Mouse (Mus musculus) CH12.LX (cell line): ENCODE results near the gene Sugt1. TPM values are rescaled to one million over a fixed set of nuclear protein-coding genes. Genes with fewer than 3 reads are reported as not detected.

ENCODE experiments used
- DNase-seq: peaks from one replicate; pipeline ENCODE4 v3.0.0-alpha.2; 2013; ENCODE audit errors: extremely low read depth
- H3K27ac ChIP-seq: 2 replicates; pipeline ENCODE4 v1.5.1; 2012; ENCODE audit warnings: low read depth, mild to moderate bottlenecking, control low read depth, moderate library complexity; ENCODE audit not compliant: insufficient read depth
- H3K27me3 ChIP-seq: replicated peaks from 2 replicates; pipeline ENCODE3; 2012; ENCODE audit warnings: inconsistent platforms
- H3K36me3 ChIP-seq, 2 experiments: replicated peaks in 1 of 2; 2 replicates each; pipeline versions ENCODE3 to v1.6.1; 2012; ENCODE audit warnings: inconsistent platforms in 1 of 2, low read length in 1 of 2, mild to moderate bottlenecking in 1 of 2, mixed read lengths in 1 of 2, moderate library complexity in 1 of 2; ENCODE audit not compliant: control insufficient read depth in 1 of 2, insufficient read depth in 1 of 2
- H3K4me1 ChIP-seq, 2 experiments: 2 replicates each; pipeline ENCODE4 v1.6.1; 2012; ENCODE audit warnings: inconsistent platforms in 1 of 2, moderate library complexity in 1 of 2; ENCODE audit not compliant: insufficient read depth in 2 of 2, control insufficient read depth in 1 of 2
- H3K4me2 ChIP-seq: 2 replicates; pipeline ENCODE4 v1.6.1; 2012; ENCODE audit warnings: low read depth, mild to moderate bottlenecking, control low read depth; ENCODE audit not compliant: poor library complexity, insufficient read depth, severe bottlenecking
- H3K4me3 ChIP-seq, 3 experiments: fragments of 150-350 bp in 1 of 3; sonication (generic) in 1 of 3; replicated peaks in 1 of 3; 2 replicates each; pipeline versions ENCODE3 to v1.5.1; 2011 to 2012; ENCODE audit warnings: low read depth in 2 of 3, low read length in 2 of 3, mild to moderate bottlenecking in 2 of 3, moderate library complexity in 2 of 3, control low read depth in 1 of 3, improper control_type of control experiment in 1 of 3, inconsistent platforms in 1 of 3, mixed read lengths in 1 of 3; ENCODE audit not compliant: poor library complexity in 1 of 3
- H3K79me2 ChIP-seq: replicated peaks from 2 replicates; pipeline ENCODE4 v1.6.1; 2012; ENCODE audit warnings: mild to moderate bottlenecking, moderate library complexity; ENCODE audit not compliant: control insufficient read depth, poor library complexity, insufficient read depth, severe bottlenecking; ENCODE audit errors: extremely low read depth
- H3K9ac ChIP-seq: 2 replicates; pipeline ENCODE4 v1.6.1; 2012; ENCODE audit warnings: low read depth, mild to moderate bottlenecking, control low read depth, moderate library complexity; ENCODE audit not compliant: insufficient read depth
- H3K9me3 ChIP-seq: replicated peaks from 2 replicates; pipeline ENCODE3; 2012; ENCODE audit warnings: low read length, inconsistent platforms, mixed read lengths
- CTCF ChIP-seq, 2 experiments: IDR thresholded peaks in 1 of 2; conservative IDR thresholded peaks in 1 of 2; 2 replicates each; pipeline ENCODE4 v1.5.1; 2011 to 2012; ENCODE audit warnings: low read depth in 2 of 2, low read length in 2 of 2, improper control_type of control experiment in 1 of 2, inconsistent platforms in 1 of 2, mild to moderate bottlenecking in 1 of 2, moderate library complexity in 1 of 2
- ETS1 ChIP-seq: conservative IDR thresholded peaks from 2 replicates; pipeline ENCODE4 v1.6.1; 2012; ENCODE audit warnings: low read depth, mild to moderate bottlenecking, inconsistent platforms, low read length, improper control_type of control experiment, moderate library complexity
- HCFC1 ChIP-seq: IDR thresholded peaks from 2 replicates; pipeline ENCODE4 v1.6.1; 2012; ENCODE audit warnings: low read depth, mild to moderate bottlenecking, inconsistent platforms, low read length, improper control_type of control experiment
- JUN ChIP-seq: IDR thresholded peaks from 2 replicates; pipeline ENCODE4 v1.6.1; 2011; ENCODE audit warnings: low read depth, mild to moderate bottlenecking, low read length, improper control_type of control experiment, moderate library complexity; ENCODE audit not compliant: insufficient read depth
- KAT2A ChIP-seq: IDR thresholded peaks from 2 replicates; pipeline ENCODE4 v1.6.1; 2012; ENCODE audit warnings: low read length, improper control_type of control experiment, inconsistent platforms; ENCODE audit not compliant: insufficient replicate concordance
- MAFK ChIP-seq: IDR thresholded peaks from 2 replicates; pipeline ENCODE4 v1.6.1; 2011; ENCODE audit warnings: low read length, improper control_type of control experiment; ENCODE audit not compliant: insufficient replicate concordance
- MAZ ChIP-seq: IDR thresholded peaks from 2 replicates; pipeline ENCODE4 v1.6.1; 2012; ENCODE audit warnings: low read depth, mild to moderate bottlenecking, inconsistent platforms, low read length, improper control_type of control experiment, moderate library complexity
- MEF2A ChIP-seq: IDR thresholded peaks from 2 replicates; pipeline ENCODE4 v1.6.1; 2014; ENCODE audit warnings: low read depth, mild to moderate bottlenecking, inconsistent platforms, low read length, improper control_type of control experiment, borderline replicate concordance
- POLR2A ChIP-seq: IDR thresholded peaks from 2 replicates; pipeline ENCODE4 v1.6.1; 2011; ENCODE audit warnings: low read depth, mild to moderate bottlenecking, improper control_type of control experiment, low read length
- RAD21 ChIP-seq: IDR thresholded peaks from 2 replicates; pipeline ENCODE4 v1.6.1; 2011; ENCODE audit warnings: low read depth, mild to moderate bottlenecking, low read length, improper control_type of control experiment, moderate library complexity
- RCOR1 ChIP-seq: conservative IDR thresholded peaks from 2 replicates; pipeline ENCODE4 v1.6.1; 2012; ENCODE audit warnings: low read depth, mild to moderate bottlenecking, inconsistent platforms, low read length, improper control_type of control experiment
- SMC3 ChIP-seq: IDR thresholded peaks from 2 replicates; pipeline ENCODE4 v1.6.1; 2011; ENCODE audit warnings: low read depth, low read length, improper control_type of control experiment
- TBP ChIP-seq: conservative IDR thresholded peaks from 2 replicates; pipeline ENCODE4 v1.6.1; 2011; ENCODE audit warnings: low read depth, low read length, improper control_type of control experiment
- TCF12 ChIP-seq: IDR thresholded peaks from 2 replicates; pipeline ENCODE4 v1.6.1; 2014; ENCODE audit warnings: low read depth, mild to moderate bottlenecking, inconsistent platforms, low read length, improper control_type of control experiment
- UBTF ChIP-seq: IDR thresholded peaks from 2 replicates; pipeline ENCODE4 v1.6.1; 2012; ENCODE audit warnings: low read depth, mild to moderate bottlenecking, inconsistent platforms, low read length, improper control_type of control experiment, moderate library complexity
- USF1 ChIP-seq: IDR thresholded peaks from 2 replicates; pipeline ENCODE4 v1.6.1; 2014; ENCODE audit warnings: low read depth, mild to moderate bottlenecking, inconsistent platforms, low read length, improper control_type of control experiment
- ZKSCAN1 ChIP-seq: IDR thresholded peaks from 2 replicates; pipeline ENCODE4 v1.6.1; 2012; ENCODE audit warnings: low read depth, inconsistent platforms, low read length, improper control_type of control experiment, borderline replicate concordance
- dilution Hi-C: fragments of 300-500 bp; cut with MboI; formaldehyde crosslinking; loops from 2 replicates; pipeline ENCODE4 v1.14.3; 2020; ENCODE audit warnings: low sequenced_read_pairs; ENCODE audit not compliant: extremely low pct_unique_long_range_greater_than_20kb, extremely low pct_ligation_motif_present
- in situ Hi-C: fragments of 300-500 bp; cut with MboI; formaldehyde crosslinking; loops from 3 replicates; pipeline ENCODE4 v1.14.3; 2019; ENCODE audit warnings: low sequenced_read_pairs, low pct_ligation_motif_present, low pct_unique_long_range_greater_than_20kb, mixed read lengths
- polyA plus RNA-seq: library from polyadenylated mRNA; unstranded; fragments of >175 nt; gene quantifications from 2 replicates; pipeline ENCODE4 v1.2.1, GENCODE M21; 2012; ENCODE audit warnings: low read depth; ENCODE audit not compliant: insufficient read length
- total RNA-seq, 2 experiments: library from RNA; depleted of rRNA; stranded (reverse); fragments of 300-350 nt in 1 of 2; fragments of >200 nt in 1 of 2; gene quantifications; 2 replicates each; pipeline ENCODE4 v1.2.3; 2012 to 2014

Gene Sugt1
- total and polyA plus RNA-seq, 3 experiments: 91.9 to 118 (median 114) TPM

DNA sequence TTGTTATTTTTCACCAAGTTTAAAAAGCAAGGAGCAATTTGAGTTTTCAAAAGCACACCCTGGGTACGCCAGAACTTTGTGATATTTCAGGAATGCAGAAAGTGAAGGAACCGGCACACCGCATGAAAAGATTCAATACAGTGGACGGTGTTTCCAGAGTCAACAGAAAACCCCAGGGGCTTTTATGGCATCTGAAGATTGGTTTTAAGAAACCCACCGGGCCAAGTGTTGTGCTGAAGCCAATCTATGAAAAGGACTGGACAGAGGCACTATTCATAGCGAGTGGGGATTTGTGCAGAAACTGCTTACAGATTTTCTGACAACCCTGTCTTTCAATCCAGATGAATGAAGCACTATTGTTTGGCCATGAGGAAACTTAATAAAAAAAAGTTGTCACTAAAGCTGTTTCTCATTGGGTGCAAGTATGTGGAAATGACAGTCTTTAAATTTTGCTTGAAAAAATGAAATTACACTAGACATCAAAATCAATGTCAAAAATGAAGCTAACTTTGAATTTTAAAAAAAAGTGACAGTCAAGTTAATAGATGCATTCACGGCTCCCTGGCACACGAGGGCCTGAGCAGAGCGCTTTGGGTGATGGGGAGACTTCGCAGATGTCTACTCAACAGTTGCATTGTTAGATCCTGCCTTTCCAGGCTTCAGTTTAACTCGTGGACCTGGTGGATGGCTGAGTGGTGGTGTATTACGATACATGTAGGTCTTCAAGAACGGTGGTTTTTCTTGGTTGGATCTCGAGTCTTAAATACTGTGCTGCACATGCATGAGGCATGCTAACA lies 90.6 kb downstream of the Sugt1 start:
- DNase-seq: no peak
- H3K4me3 ChIP-seq: no peak overlapping the region
- in situ Hi-C loops: no loop called here
- no peaks in the 10 kb centered on the region for H3K79me2 ChIP-seq
- peaks cover 1 to 3% of the 10 kb centered on the region in 2 experiments; a peak in 2 of 4 replicates for H3K4me1 ChIP-seq
- dilution Hi-C loops: no loop called here
- no peaks in the 10 kb centered on the region for H3K36me3 ChIP-seq
- no peaks in the 10 kb centered on the region for H3K27me3 ChIP-seq
- H3K9me3 ChIP-seq: no peaks in the 10 kb centered on the region
- no peak overlapping the region; the same call in 1 of the 2 replicates for H3K9ac ChIP-seq
- H3K4me2 ChIP-seq: peak overlapping the region; percentile 63; the same call in 1 of the 2 replicates
- TF ChIP-seq USF1: no peak
- 0 out of 2 replicates have a peak, but pooled peaks have one; percentile 19 for TF ChIP-seq MEF2A
- TF ChIP-seq, all 38 proteins: peak for 1
- H3K27ac ChIP-seq: no peak overlapping the region

DNA sequence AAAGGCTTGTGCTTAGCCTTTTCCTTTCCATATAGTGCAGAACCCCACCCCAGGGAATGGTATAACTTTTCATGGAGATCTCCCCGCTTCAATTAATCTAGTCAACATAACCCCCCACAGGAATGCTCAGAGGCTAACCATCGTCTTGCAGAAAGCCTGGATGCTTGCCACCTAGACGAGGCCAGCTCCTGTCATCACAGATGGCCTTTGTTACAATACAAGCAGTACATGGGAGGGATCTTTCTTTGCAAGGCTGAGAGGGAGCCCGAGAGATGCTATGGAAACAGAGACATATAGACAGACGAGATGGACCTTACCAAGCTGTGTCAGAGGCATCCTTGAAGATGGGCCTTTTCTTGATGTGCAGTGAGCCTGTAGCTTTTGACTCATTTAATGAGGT lies 93.2 kb downstream of the Sugt1 start:
- H3K4me3 ChIP-seq: no peak overlapping the region
- H3K9ac ChIP-seq: no peak overlapping the region
- H3K4me2 ChIP-seq: no peak overlapping the region
- no peaks in the 10 kb centered on the region for H3K79me2 ChIP-seq
- in situ Hi-C loops: no loop called here
- DNase-seq: no peak
- dilution Hi-C loops: no loop called here
- H3K9me3 ChIP-seq: no peaks in the 10 kb centered on the region
- TF ChIP-seq RCOR1 (no peak), KAT2A (no peak), UBTF (no peak), HCFC1 (no peak), ZKSCAN1 (no peak), ETS1 (no peak), TBP (no peak), POLR2A (no peak), USF1 (no peak), MEF2A (no peak), RAD21 (no peak), TCF12 (no peak), JUN (no peak), MAFK (no peak), CTCF (conservative IDR thresholded peaks at IDR 0.05 in 1 of 2, IDR thresholded peaks at IDR 0.05 in 1 of 2; ENCODE audit: low read depth in 2 of 2, low read length in 2 of 2) (no peak), MAZ (no peak), SMC3 (no peak)
- no peaks in the 10 kb centered on the region for H3K36me3 ChIP-seq
- no peak overlapping the region for H3K27ac ChIP-seq
- H3K4me1 ChIP-seq: peaks cover 8 to 10% of the 10 kb centered on the region in 2 experiments; a peak in 3 of 4 replicates
- H3K27me3 ChIP-seq: no peaks in the 10 kb centered on the region

Other genes with a start within 250 kb of the Sugt1 start
- gene Naa16, start 196.9 kb upstream of the Sugt1 start, total RNA-seq (2012; rRNA removed): 16.4 and 19.9 TPM in 2 replicates
- gene Naa16, start 196.9 kb upstream of the Sugt1 start, total RNA-seq (2014; rRNA removed): 42.6 and 48.4 TPM in 2 replicates
- gene Naa16, start 196.9 kb upstream of the Sugt1 start, polyA plus RNA-seq: 54.2 and 60.0 TPM in 2 replicates
- gene Mtrf1, start 189.9 kb upstream of the Sugt1 start, total RNA-seq (2012; rRNA removed): 8.2 and 8.9 TPM in 2 replicates
- 21.1 and 23.1 TPM in 2 replicates for gene Mtrf1, start 189.9 kb upstream of the Sugt1 start, total RNA-seq (2014; rRNA removed)
- gene Mtrf1, start 189.9 kb upstream of the Sugt1 start, polyA plus RNA-seq: 12.4 and 15.8 TPM in 2 replicates
- 2.7 and 2.8 TPM in 2 replicates for gene Kbtbd7, start 161.2 kb upstream of the Sugt1 start, total RNA-seq (2012; rRNA removed)
- gene Kbtbd7, start 161.2 kb upstream of the Sugt1 start, total RNA-seq (2014; rRNA removed): 2.5 and 2.6 TPM in 2 replicates
- 1.9 TPM in 2 replicates for gene Kbtbd7, start 161.2 kb upstream of the Sugt1 start, polyA plus RNA-seq
- 0.13 TPM in 1 of 2 replicates, not detected in the other for gene Kbtbd6, start 135.9 kb upstream of the Sugt1 start, total RNA-seq (2012; rRNA removed)
- gene Kbtbd6, start 135.9 kb upstream of the Sugt1 start, total RNA-seq (2014; rRNA removed): 0.12 and 0.15 TPM in 2 replicates
- 0.10 TPM in 1 of 2 replicates, not detected in the other for gene Kbtbd6, start 135.9 kb upstream of the Sugt1 start, polyA plus RNA-seq
- 37.1 and 41.2 TPM in 2 replicates for gene Elf1, start 106.5 kb upstream of the Sugt1 start, total RNA-seq (2012; rRNA removed)
- gene Elf1, start 106.5 kb upstream of the Sugt1 start, total RNA-seq (2014; rRNA removed): 71.7 and 85.2 TPM in 2 replicates
- 49.6 and 54.4 TPM in 2 replicates for gene Elf1, start 106.5 kb upstream of the Sugt1 start, polyA plus RNA-seq
- 31.3 and 36.8 TPM in 2 replicates for gene Wbp4, start 106.2 kb upstream of the Sugt1 start, total RNA-seq (2012; rRNA removed)
- gene Wbp4, start 106.2 kb upstream of the Sugt1 start, total RNA-seq (2014; rRNA removed): 36.2 and 39.9 TPM in 2 replicates
- gene Wbp4, start 106.2 kb upstream of the Sugt1 start, polyA plus RNA-seq: 68.5 and 69.4 TPM in 2 replicates
- not detected in 2 replicates for gene Cnmd, start 74.5 kb downstream of the Sugt1 start, total RNA-seq (2012; rRNA removed)
- gene Cnmd, start 74.5 kb downstream of the Sugt1 start, total RNA-seq (2014; rRNA removed): not detected in 2 replicates
- gene Cnmd, start 74.5 kb downstream of the Sugt1 start, polyA plus RNA-seq: not detected in 2 replicates
- gene Pcdh8, start 183.6 kb downstream of the Sugt1 start, total RNA-seq (2012; rRNA removed): not detected in 2 replicates
- gene Pcdh8, start 183.6 kb downstream of the Sugt1 start, total RNA-seq (2014; rRNA removed): not detected in 2 replicates
- not detected in 2 replicates for gene Pcdh8, start 183.6 kb downstream of the Sugt1 start, polyA plus RNA-seq